Mouse (Mus musculus): Measurements from ENCODE around the gene Usp24.

Gene Usp24

DNA sequence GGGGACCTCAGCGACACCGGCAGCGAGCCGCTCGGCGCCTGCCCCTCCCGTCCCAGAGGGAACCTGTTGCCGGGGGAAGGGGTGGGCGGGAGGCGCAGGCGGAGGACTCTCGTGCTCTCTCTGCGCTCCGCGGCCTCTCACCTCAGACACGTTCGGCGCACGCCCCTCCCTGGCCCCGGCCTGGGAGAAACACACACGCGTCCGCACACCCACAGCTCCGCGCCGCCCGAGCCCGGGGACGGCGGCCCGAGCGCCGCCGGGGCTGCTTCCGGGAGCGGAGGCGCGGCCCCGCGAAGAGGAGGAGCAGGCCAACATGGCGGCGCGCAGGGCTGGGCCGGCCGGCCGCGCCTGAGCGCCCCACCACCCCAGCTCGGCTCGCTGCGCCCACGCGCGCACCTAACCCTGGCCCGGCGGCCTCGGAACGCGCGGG, at the start of gene Usp24:
Gene Usp24, plus strand, starts transcription at position 293 of the 430 bp plus-strand sequence.
- DNase-seq (ENCODE audit: low read depth, low spot score) = peak; percentile 63

GRCm38 (mm10) chr4:106276937-106277336, 39.1 kb upstream of the Usp24 start:
- no peak for DNase-seq (ENCODE audit: low read depth, low spot score)

DNA sequence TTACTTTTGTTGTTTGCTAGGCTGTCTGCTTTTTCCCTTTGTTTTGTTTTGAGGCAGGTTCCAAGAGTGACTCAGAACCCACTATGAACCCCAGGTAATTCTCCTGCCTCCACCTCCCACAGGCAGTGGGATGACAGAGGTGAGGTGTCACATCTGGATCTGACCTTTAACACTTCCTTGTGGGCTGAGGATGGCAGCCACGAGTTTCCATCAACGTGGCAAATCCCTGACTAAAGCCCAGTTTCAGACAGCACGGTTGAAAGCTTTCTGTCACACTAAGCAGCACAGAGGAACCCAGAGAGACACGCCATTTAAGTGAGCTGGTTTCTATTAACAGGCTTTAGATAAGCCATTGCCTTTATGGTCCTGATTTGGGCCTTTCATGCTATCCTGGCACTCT, 36.8 kb upstream of the Usp24 start:
- DNase-seq (ENCODE audit: low read depth, low spot score) = no peak

GRCm38 (mm10) chr4:106281128-106281491, 34.9 kb upstream of the Usp24 start:
- no peak for DNase-seq (ENCODE audit: low read depth, low spot score)

GRCm38 (mm10) chr4:106281492-106282122, 34.4 kb upstream of the Usp24 start:
- DNase-seq (ENCODE audit: low read depth, low spot score) = no peak

DNA sequence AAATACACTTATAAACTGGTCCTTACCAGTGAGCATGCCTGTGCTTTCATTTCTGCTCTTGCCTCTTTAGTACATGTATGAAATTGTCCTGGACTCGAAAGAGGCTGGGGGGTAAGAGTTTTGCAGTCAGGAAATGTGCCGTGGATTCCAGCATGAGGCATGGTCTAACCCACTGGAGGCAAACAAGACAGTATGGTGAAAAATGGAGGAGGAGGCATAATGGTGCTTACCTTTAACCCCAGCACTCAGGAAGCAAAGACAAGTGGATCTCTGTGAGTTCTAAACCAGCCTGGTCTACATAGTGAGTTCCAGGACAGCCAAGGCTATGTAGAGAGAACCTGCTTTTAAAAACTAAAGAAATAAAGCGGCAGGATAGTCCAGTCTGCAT, 33.9 kb upstream of the Usp24 start:
- DNase-seq (ENCODE audit: low read depth, low spot score) = no peak

GRCm38 (mm10) chr4:106286958-106287743, 28.9 kb upstream of the Usp24 start:
- DNase-seq (ENCODE audit: low read depth, low spot score) = no peak

DNA sequence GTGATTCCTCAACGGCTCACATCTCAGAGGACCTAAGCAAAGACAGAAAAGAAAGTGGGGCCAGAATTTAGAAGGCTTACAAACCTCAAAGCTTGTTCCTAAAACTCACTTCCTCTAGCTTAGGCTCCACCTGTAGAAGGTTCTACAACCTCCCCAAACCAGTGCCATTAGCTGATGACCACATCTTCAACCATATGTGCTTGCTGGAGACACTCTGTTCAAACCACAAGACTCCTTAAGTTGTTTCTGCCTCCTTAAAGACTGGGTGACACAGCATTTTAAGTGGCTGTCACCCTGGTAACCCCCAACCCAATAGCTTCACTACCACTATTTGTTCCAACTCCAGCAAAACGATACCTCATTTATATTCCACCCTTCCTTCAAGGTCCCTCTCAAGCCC, 25.8 kb upstream of the Usp24 start:
- DNase-seq (ENCODE audit: low read depth, low spot score) = no peak

DNA sequence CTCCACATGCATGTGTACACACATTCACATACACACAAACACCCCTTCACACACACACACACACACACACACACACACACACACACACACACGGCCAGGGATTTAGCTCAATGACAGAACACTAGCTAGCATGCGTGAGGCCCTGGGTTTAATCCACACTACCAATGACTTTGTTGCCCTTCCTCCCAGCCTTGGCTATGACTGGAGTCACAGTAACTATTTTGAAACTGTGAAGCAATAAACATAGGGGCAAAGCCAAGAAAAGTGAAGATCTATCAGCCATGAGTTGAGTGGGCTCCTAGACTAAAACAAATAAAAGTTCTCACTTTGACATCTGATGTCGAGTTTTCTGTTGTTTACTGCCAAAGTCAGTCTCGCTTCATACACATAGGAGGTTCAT, 23.2 kb upstream of the Usp24 start:
- no peak for DNase-seq (ENCODE audit: low read depth, low spot score)

- no peak for DNase-seq (ENCODE audit: low read depth, low spot score)
These were observed 22.5 kb upstream of the Usp24 start for GRCm38 (mm10) chr4:106293378-106294090.

- no peak for DNase-seq (ENCODE audit: low read depth, low spot score)
These were observed 20.3 kb upstream of the Usp24 start for GRCm38 (mm10) chr4:106295696-106296095.

- DNase-seq (ENCODE audit: low read depth, low spot score) = no peak
These were observed 19.5 kb upstream of the Usp24 start for GRCm38 (mm10) chr4:106296412-106297086.

- no peak for DNase-seq (ENCODE audit: low read depth, low spot score)
These were observed 14.7 kb upstream of the Usp24 start for GRCm38 (mm10) chr4:106301346-106301745.

GRCm38 (mm10) chr4:106308090-106308489, 7.9 kb upstream of the Usp24 start:
- DNase-seq (ENCODE audit: low read depth, low spot score) = no peak

DNA sequence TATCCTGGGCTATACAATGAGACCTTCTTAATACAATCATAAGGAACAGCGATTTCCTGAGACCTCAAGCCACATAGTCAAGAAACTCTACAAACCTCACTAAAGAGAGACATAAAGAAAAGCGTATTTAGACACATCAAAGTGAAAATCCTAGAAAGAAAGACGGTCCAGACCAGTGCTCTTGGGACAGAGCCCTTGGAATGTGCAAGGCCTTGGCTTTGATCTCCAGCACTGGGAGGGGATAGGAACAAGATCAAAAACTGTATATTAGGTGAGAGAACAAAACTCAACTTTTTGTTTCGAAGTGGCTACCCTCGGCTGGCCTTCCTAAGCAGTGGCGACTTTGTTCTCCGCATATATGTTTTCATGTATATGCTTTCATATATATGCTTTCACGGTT, 3.4 kb upstream of the Usp24 start:
- no peak for DNase-seq (ENCODE audit: low read depth, low spot score)

GRCm38 (mm10) chr4:106313070-106313469, 2.9 kb upstream of the Usp24 start:
- DNase-seq (ENCODE audit: low read depth, low spot score) = no peak

DNA sequence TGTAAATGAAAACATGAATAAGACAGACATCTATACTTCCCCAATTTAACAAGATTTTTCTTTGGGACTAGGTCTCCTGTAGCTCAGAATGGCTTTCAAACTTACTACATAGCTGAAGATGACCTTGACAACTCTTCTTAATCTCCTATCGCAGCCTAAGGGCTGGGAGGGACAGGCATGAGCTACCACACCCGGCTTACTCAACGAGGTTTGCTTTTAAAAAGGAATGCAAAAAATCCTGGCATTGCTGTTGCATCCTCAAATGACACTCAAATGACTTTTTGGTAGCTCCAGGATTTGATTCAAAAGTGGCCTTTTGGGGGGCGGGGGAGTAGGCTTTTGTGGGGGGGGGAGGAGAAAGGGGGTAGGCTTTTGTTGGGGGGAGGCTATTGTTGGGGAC, 2.1 kb upstream of the Usp24 start:
- no peak for DNase-seq (ENCODE audit: low read depth, low spot score)

DNA sequence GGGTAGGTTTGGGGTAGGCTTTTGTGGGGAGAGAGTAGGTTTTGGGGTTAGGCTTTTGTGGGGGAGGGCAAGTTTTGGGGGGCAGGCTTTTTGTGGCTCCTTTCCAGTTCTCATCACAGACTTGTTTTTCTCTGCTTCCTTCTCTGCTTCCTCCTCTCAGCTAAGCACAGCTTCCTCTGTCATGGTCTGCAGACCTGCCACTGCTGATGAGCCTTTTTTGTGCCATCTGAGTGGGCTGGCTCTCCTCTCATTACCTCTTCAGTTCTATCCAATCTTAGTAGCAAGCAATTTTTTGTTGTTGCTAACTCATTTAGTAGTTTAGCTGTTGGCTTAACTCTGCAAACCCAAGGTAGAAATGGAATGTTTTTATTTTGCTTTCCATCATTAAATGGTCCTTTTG, 1.7 kb upstream of the Usp24 start:
- DNase-seq (ENCODE audit: low read depth, low spot score) = no peak

- peak; percentile 57 for DNase-seq (ENCODE audit: low read depth, low spot score)
These were observed 552 bp downstream of the Usp24 start for GRCm38 (mm10) chr4:106316351-106317178.

- DNase-seq (ENCODE audit: low read depth, low spot score) = no peak
These were observed 1.4 kb downstream of the Usp24 start for GRCm38 (mm10) chr4:106317179-106318055.

Measured in mesoderm, embryonic 11.5 days (tissue).